Mouse (Mus musculus): ENCODE data around the gene Hs6st1.

Gene Hs6st1

GRCm38 (mm10) chr1:36064861-36065760 lies 3.1 kb upstream of the Hs6st1 start:
- DNase-seq (ENCODE audit: low read depth, low spot score), result peak; percentile 83

DNA sequence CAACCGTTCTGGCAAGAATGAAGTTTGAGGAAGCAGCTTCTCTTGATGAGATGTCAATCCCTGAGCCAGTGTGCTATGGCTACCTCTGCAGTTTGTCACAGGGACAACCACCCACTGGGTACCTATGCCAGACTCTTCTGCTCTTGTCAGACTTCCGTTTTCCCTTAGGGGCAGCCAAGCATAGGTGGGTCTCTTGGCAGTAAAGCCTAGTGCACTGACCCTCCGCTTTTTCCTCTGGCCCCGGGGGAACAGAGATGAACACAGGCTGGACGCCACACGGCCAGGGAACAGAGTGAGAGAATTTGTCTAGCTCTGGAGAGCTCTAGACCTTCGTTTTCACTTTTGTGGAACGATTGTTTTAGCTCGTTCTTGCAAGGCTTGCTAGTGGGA lies 2.4 kb upstream of the Hs6st1 start:
- no peak for DNase-seq (ENCODE audit: low read depth, low spot score)

GRCm38 (mm10) chr1:36066216-36066980 lies 1.8 kb upstream of the Hs6st1 start:
- no peak for DNase-seq (ENCODE audit: low read depth, low spot score)

DNA sequence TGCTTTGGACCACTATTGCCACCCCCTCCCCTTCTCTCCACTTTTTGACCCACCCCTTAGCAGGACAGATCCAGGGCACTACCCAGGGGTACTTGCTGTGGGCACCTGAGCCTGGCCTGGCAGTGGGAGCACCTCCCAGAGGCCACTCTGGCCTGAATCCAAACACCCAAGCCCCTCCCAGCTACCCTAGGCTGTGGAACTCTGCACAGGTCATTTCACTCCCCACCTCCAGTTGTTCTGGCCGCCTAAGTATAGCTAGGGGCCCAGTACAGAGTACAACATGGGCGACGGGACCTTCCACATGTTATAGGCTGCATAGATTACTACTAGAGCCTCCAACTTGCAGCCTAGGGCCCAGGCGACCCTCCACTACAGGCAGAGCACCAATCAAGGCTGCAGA lies 999 bp upstream of the Hs6st1 start:
- no peak for DNase-seq (ENCODE audit: low read depth, low spot score)

DNA sequence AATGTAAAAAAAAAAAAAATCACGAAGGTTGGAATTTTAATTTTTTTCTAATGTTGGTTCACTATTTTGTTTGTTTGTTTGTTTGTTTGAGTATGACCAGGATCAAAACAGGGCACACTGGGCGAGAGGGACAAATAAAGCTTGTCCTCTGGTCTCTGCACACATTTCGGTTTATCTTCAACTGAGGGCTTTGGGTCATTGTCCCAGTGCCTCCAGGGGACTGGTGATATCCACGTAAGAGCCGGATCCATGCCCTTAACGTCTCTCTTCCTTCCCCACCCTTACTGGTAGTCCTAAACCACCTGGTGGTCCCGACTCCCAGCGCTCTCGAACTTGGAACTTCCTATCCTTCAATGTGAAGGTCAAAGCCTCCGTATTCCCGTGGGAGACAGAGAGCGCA lies 589 bp upstream of the Hs6st1 start:
- DNase-seq (ENCODE audit: low read depth, low spot score), result no peak

DNA sequence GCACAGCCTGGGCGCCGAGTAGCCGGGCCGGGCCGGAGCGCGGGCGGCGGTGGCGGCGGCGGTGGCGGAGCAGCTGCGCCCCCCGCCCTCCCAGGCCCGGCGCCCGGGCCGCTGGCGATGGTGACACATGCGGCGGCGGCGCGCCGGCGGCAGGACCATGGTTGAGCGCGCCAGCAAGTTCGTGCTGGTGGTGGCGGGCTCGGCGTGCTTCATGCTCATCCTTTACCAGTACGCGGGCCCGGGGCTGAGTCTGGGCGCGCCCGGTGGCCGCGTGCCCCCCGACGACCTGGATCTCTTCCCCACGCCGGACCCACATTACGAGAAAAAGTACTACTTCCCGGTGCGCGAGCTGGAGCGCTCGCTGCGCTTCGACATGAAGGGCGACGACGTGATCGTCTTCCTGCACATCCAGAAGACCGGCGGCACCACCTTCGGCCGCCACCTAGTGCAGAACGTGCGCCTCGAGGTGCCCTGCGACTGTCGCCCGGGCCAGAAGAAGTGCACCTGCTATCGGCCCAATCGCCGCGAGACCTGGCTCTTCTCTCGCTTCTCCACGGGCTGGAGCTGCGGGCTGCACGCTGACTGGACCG lies 426 bp downstream of the Hs6st1 start:
- no peak for DNase-seq (ENCODE audit: low read depth, low spot score)

DNA sequence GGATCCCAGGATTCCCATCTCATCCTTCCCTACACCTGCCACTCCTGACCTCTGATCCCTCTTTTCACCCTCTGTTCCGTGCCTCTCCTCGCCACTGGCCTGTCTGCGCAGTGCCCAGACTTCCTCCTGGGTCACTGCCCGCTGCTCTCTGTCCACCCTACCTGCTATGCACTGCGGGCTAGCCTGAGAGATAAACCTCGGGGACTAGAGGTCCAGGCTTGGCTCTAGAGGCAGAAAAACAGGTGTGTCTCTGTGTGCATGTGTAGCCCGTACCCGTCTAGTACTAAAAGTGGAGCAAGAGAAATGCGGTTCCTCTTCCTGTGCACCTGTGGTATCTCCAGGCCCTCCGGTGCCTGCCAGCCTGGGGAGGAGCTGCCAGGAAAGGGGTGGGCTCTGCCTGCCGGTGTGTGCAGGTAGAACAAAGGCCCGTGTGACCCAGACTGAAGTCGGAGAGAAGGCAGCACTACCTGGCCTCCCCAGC lies 1.1 kb downstream of the Hs6st1 start:
- no peak for DNase-seq (ENCODE audit: low read depth, low spot score)

DNA sequence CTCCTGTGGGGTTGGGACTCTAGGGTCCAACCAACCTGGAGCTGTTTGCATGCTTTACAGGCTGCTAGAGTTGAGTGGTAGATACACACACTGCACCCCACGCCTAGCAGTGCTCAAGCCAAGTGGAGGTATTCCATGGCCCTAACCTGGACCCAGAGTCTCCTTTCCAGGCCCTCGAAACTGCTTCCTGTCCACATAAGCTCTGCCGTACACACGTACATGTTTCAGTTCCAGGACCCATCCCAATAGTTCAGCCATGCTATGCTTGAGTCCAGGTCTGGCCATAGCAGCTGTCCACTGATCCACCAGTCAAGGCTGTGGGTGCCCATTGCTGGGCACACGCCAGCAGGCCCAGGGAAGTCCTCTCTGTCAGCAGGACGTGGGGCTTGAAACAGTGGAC lies 2.0 kb downstream of the Hs6st1 start:
- DNase-seq (ENCODE audit: low read depth, low spot score), result no peak

- DNase-seq (ENCODE audit: low read depth, low spot score), result no peak
These were observed 2.5 kb downstream of the Hs6st1 start for GRCm38 (mm10) chr1:36070740-36071139.

- no peak for DNase-seq (ENCODE audit: low read depth, low spot score)
These were observed 3.0 kb downstream of the Hs6st1 start for GRCm38 (mm10) chr1:36071176-36071575.

GRCm38 (mm10) chr1:36071611-36072010 lies 3.4 kb downstream of the Hs6st1 start:
- no peak for DNase-seq (ENCODE audit: low read depth, low spot score)

- no peak for DNase-seq (ENCODE audit: low read depth, low spot score)
These were observed 4.7 kb downstream of the Hs6st1 start for GRCm38 (mm10) chr1:36072588-36073556.

- no peak for DNase-seq (ENCODE audit: low read depth, low spot score)
These were observed 5.4 kb downstream of the Hs6st1 start for GRCm38 (mm10) chr1:36073566-36073965.

GRCm38 (mm10) chr1:36074197-36074596 lies 6.0 kb downstream of the Hs6st1 start:
- DNase-seq (ENCODE audit: low read depth, low spot score), result no peak

- DNase-seq (ENCODE audit: low read depth, low spot score), result no peak
These were observed 6.8 kb downstream of the Hs6st1 start for GRCm38 (mm10) chr1:36074968-36075367.

GRCm38 (mm10) chr1:36075652-36076051 lies 7.5 kb downstream of the Hs6st1 start:
- DNase-seq (ENCODE audit: low read depth, low spot score), result no peak

- DNase-seq (ENCODE audit: low read depth, low spot score), result no peak
These were observed 8.9 kb downstream of the Hs6st1 start for GRCm38 (mm10) chr1:36077084-36077483.

GRCm38 (mm10) chr1:36078250-36078649 lies 10.1 kb downstream of the Hs6st1 start:
- DNase-seq (ENCODE audit: low read depth, low spot score), result no peak

DNA sequence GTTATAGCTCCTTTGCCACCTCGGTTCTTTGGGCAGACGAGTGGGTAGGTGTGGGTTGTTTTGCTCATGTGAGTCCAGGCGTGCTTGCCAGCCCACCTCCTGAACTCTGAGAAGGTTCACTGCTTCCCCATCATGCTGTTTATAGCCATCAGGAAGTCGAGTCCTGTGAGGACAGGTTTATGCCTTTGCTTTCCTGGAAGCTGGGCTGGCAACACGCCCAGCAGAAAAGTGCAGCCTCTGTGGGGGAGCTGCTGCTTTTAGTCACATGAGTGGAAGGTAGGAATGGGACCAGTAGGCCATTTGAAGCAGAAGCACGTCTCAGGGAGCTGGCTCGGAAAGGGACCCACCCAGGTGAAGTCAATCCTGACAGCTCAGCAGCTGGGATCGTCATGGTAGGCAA lies 11.5 kb downstream of the Hs6st1 start:
- DNase-seq (ENCODE audit: low read depth, low spot score), result peak; percentile 78

DNA sequence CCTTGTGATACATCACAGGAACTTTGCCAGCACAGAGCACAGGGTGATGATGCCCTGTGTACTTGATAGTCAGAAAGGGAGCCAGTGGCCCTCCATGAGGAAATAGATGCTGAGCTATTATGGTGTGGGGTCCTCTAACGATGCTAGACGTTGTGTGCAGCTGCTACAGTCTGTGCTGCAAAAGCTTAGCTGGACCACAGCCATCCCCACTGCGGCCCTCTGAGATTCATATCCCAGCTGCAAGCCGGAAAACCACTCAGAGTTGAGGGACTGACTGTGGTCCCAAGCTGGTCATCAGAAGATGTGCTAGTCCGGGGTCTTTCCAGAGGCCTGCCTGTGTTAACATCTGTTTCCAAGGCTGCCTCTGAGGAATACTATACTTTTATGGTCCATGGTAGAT lies 12.8 kb downstream of the Hs6st1 start:
- DNase-seq (ENCODE audit: low read depth, low spot score), result no peak

GRCm38 (mm10) chr1:36082184-36082583 lies 14.0 kb downstream of the Hs6st1 start:
- DNase-seq (ENCODE audit: low read depth, low spot score), result no peak

Data from skeletal muscle tissue, adult 2 months (tissue).